ENCODE assay signal across 19 mouse cellular contexts in genomic region chr5:8667758-8668474, GRCm38 (mm10). TPM values are rescaled to one million over a fixed set of nuclear protein-coding genes. Genes with fewer than 3 reads are reported as not detected.
"Had no signal": no experiment of that assay in that cellular context is flagged by ENCODE, and none has a peak within 500 bp of the region (broad histone marks: within the 10 kb centered on the region; RNA-seq: fewer than 3 reads in every experiment).

No protein-coding gene starts in this region.

- H3K36me3 ChIP-seq: liver, embryonic 12.5 days; liver, embryonic 15.5 days; lung, embryonic 15.5 days; midbrain, embryonic 10.5 days; midbrain, embryonic 13.5 days; neural tube, embryonic 13.5 days had no signal

- ATAC-seq: hindbrain, embryonic 16.5 days; liver, embryonic 12.5 days; midbrain, embryonic 13.5 days; midbrain, embryonic 16.5 days had no signal

- H3K4me3 ChIP-seq: liver, embryonic 12.5 days; liver, embryonic 15.5 days; lung, embryonic 15.5 days; megakaryocyte, embryonic 14.5 days; midbrain, embryonic 10.5 days; midbrain, embryonic 13.5 days; myocyte; neural tube, embryonic 13.5 days had no signal

- H3K4me1 ChIP-seq: liver, embryonic 12.5 days; liver, embryonic 15.5 days; lung, embryonic 15.5 days; megakaryocyte, embryonic 14.5 days; midbrain, embryonic 10.5 days; midbrain, embryonic 13.5 days; neural tube, embryonic 13.5 days had no signal

- H3K27me3 ChIP-seq: liver, embryonic 12.5 days; liver, embryonic 15.5 days; lung, embryonic 15.5 days; megakaryocyte, embryonic 14.5 days; midbrain, embryonic 13.5 days; neural tube, embryonic 13.5 days had no signal

- H3K9ac ChIP-seq: liver, embryonic 12.5 days; liver, embryonic 15.5 days; lung, embryonic 15.5 days; midbrain, embryonic 13.5 days; neural tube, embryonic 13.5 days had no signal

- H3K9me3 ChIP-seq: liver, embryonic 12.5 days; liver, embryonic 15.5 days; lung, embryonic 15.5 days; megakaryocyte, embryonic 14.5 days; midbrain, embryonic 10.5 days; midbrain, embryonic 13.5 days; neural tube, embryonic 13.5 days had no signal

- DNase-seq: kidney, postnatal 10 days; kidney, postnatal 4 days; layer of hippocampus, adult 9-11 months; lung, adult 18-20 months; lung, postnatal 10 days; lung, postnatal 36 days; retina, postnatal 1 day; right cerebral cortex, postnatal 25 days; thymus, postnatal 25 days had no signal

- H3K4me2 ChIP-seq: liver, embryonic 12.5 days; liver, embryonic 15.5 days; lung, embryonic 15.5 days; midbrain, embryonic 13.5 days; neural tube, embryonic 13.5 days had no signal

- H3K27ac ChIP-seq: liver, embryonic 12.5 days; liver, embryonic 15.5 days; lung, embryonic 15.5 days; midbrain, embryonic 10.5 days; midbrain, embryonic 13.5 days; neural tube, embryonic 13.5 days had no signal

RNA-seq across cellular contexts. Expression of gene Rundc3b, which starts 45.2 kb away (rescaled TPM):
- polyA plus RNA-seq: myocyte had no signal
